Mouse (Mus musculus): ENCODE data around the gene Tardbp. TPM values are rescaled to one million over a fixed set of nuclear protein-coding genes. Genes with fewer than 3 reads are reported as not detected.
A peak's percentile ranks its signal among the peaks of the same experiment; 100 is the strongest.

Gene Tardbp
- polyA plus RNA-seq, 1 experiment from 2014 or later = 180 TPM

GRCm38 (mm10) chr4:148656691-148657258 is 30.0 kb upstream of the Tardbp start:
- Histone ChIP-seq H3K27me3 (peaks cover 13% of the 10 kb centered on the region), H3K27ac (no peak overlapping the region), H3K4me3 (replicated peaks) (no peak overlapping the region), H3K9ac (no peak overlapping the region), H3K4me1 (replicated peaks) (no peaks in the 10 kb centered on the region), H3K9me3 (replicated peaks) (no peaks in the 10 kb centered on the region), H3K4me2 (no peak overlapping the region), H3K36me3 (no peaks in the 10 kb centered on the region)
- DNase-seq (no peak), ATAC-seq (ENCODE audit: low read depth) (no peak)
- 43% methylated on average over 15 of the region's 15 CpGs for WGBS (ENCODE audit: insufficient replicate concordance)

GRCm38 (mm10) chr4:148654701-148655398 is 28.0 kb upstream of the Tardbp start:
- Histone ChIP-seq H3K27me3 (0 out of 2 replicates have a peak, but pooled peaks cover 2% of the 10 kb centered on the region), H3K36me3 (no peaks in the 10 kb centered on the region), H3K4me1 (replicated peaks) (no peaks in the 10 kb centered on the region), H3K9me3 (replicated peaks) (no peaks in the 10 kb centered on the region), H3K27ac (no peak overlapping the region), H3K4me2 (no peak overlapping the region), H3K9ac (no peak overlapping the region), H3K4me3 (replicated peaks) (no peak overlapping the region)
- WGBS (ENCODE audit: insufficient replicate concordance) = 75% methylated on average over 18 of the region's 18 CpGs
- DNase-seq = no peak
- peak; percentile 47 for ATAC-seq (ENCODE audit: low read depth)

- H3K4me3 ChIP-seq (replicated peaks) = no peak overlapping the region
- DNase-seq = no peak
- H3K36me3 ChIP-seq = no peaks in the 10 kb centered on the region
- WGBS (ENCODE audit: insufficient replicate concordance) = 64% methylated on average over 9 of the region's 9 CpGs
- H3K27me3 ChIP-seq = no peaks in the 10 kb centered on the region
- no peak for ATAC-seq (ENCODE audit: low read depth)
- H3K27ac ChIP-seq = no peak overlapping the region
- H3K9ac ChIP-seq = no peak overlapping the region
- H3K4me1 ChIP-seq (replicated peaks) = no peaks in the 10 kb centered on the region
- no peaks in the 10 kb centered on the region for H3K9me3 ChIP-seq (replicated peaks)
- H3K4me2 ChIP-seq = no peak overlapping the region
These were observed 24.2 kb upstream of the Tardbp start for GRCm38 (mm10) chr4:148651045-148651444.

DNA sequence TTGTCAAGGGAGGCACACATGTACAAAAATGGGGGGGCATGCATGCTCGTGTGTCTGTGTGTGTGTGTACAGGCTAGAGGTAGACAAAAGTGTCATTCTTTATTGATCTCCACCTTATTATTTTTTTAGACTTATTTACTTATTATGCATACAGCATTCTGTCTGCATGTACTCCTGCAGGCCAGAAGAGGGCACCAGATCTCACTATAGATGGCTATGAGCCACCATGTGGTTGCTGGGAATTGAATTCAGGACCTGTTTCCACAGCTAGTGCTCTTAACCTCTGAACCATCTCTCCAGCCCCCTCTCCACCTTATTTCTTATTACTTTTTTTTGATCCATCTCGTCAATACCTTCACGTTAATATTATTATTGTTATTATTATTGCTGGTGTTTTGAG is 22.5 kb upstream of the Tardbp start:
- 39% methylated on average over 3 of the region's 3 CpGs for WGBS (ENCODE audit: insufficient replicate concordance)
- Histone ChIP-seq H3K36me3 (no peaks in the 10 kb centered on the region), H3K4me2 (no peak overlapping the region), H3K9ac (no peak overlapping the region), H3K9me3 (replicated peaks) (no peaks in the 10 kb centered on the region), H3K27ac (no peak overlapping the region), H3K4me3 (replicated peaks) (no peak overlapping the region), H3K27me3 (no peaks in the 10 kb centered on the region), H3K4me1 (replicated peaks) (no peaks in the 10 kb centered on the region; the same call in 1 of the 2 replicates)
- DNase-seq = no peak
- no peak for ATAC-seq (ENCODE audit: low read depth)

DNA sequence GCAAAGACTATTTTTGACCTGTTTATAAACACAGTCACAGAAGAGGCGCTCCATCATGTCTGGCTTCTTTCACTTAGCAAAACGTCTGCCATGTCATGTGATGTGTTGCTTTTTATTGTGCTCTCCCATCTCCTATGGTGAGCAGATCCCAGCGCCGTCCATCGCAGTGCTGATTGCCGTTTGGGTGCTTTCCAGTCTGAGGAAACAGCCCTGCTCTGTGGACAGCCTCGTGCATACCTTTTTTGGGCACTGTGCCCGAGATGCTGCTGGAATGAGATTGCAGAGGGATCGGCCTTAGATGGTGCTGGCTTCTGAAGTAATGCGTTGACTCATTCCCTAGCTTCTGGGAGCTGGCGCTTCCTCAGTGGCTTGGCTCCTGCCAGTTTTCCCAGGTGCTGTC is 19.8 kb upstream of the Tardbp start:
- no peaks in the 10 kb centered on the region for H3K36me3 ChIP-seq
- H3K4me2 ChIP-seq = no peak overlapping the region
- DNase-seq = no peak
- no peak overlapping the region for H3K27ac ChIP-seq
- 48% methylated on average over 11 of the region's 11 CpGs for WGBS (ENCODE audit: insufficient replicate concordance)
- no peaks in the 10 kb centered on the region for H3K27me3 ChIP-seq
- no peak overlapping the region for H3K9ac ChIP-seq
- no peak for ATAC-seq (ENCODE audit: low read depth)
- peaks cover 6% of the 10 kb centered on the region for H3K4me1 ChIP-seq (replicated peaks)
- no peaks in the 10 kb centered on the region for H3K9me3 ChIP-seq (replicated peaks)
- no peak overlapping the region for H3K4me3 ChIP-seq (replicated peaks)

DNA sequence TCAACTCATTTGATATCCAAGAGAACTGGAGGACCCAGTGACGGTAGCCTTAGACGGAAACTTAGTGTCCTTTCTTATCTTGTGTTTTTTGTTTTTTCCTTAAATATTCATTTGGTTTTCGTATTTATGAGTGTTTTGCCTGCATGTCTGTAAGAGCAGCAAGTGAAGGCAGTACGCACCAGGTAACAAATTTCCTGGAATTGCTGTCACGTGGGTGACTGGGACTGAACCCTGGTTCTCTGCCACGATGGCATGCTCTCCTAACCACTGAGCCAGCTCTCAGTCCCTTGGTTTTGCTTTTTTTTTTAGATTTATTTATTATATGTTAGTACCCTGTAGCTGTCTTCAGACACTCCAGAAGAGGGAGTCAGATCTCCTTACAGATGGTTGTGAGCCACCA is 18.1 kb upstream of the Tardbp start:
- ATAC-seq (ENCODE audit: low read depth) (no peak), DNase-seq (no peak)
- Histone ChIP-seq H3K4me3 (replicated peaks) (no peak overlapping the region), H3K9ac (no peak overlapping the region), H3K27ac (no peak overlapping the region), H3K36me3 (no peaks in the 10 kb centered on the region), H3K4me1 (replicated peaks) (peaks cover 6% of the 10 kb centered on the region), H3K27me3 (no peaks in the 10 kb centered on the region), H3K4me2 (no peak overlapping the region), H3K9me3 (replicated peaks) (no peaks in the 10 kb centered on the region)
- 66% methylated on average over 6 of the region's 6 CpGs for WGBS (ENCODE audit: insufficient replicate concordance)

DNA sequence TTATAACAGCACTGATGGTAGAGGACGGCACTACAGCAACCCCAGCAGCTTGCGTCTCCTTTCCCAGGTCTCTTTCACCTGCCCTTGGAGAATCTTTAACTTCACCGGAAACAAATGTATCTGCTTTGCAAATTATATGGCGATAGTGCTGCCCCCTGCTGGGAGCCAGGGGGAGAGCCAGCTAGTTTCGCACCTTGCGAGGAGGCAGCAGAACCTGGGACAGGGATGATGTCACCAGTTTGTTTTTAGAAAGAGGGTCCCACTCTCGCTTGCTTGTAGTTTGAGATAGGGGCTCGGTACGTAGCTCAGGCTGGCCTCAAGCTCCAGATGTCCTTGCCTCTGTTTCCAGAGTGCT is 17.3 kb upstream of the Tardbp start:
- ATAC-seq (ENCODE audit: low read depth) (no peak; the same call in 1 of the 2 replicates), DNase-seq (peak; percentile 51)
- no peaks in the 10 kb centered on the region for H3K36me3 ChIP-seq
- H3K4me2 ChIP-seq = peak overlapping the region; percentile 45
- WGBS (ENCODE audit: insufficient replicate concordance) = 4% methylated on average over 9 of the region's 9 CpGs
- H3K9me3 ChIP-seq (replicated peaks) = no peaks in the 10 kb centered on the region
- peak overlapping the region; percentile 10; the same call in 1 of the 2 replicates for H3K4me3 ChIP-seq (replicated peaks)
- peaks cover 10% of the 10 kb centered on the region for H3K4me1 ChIP-seq (replicated peaks)
- no peak overlapping the region for H3K27ac ChIP-seq
- no peak overlapping the region for H3K9ac ChIP-seq
- H3K27me3 ChIP-seq = no peaks in the 10 kb centered on the region

DNA sequence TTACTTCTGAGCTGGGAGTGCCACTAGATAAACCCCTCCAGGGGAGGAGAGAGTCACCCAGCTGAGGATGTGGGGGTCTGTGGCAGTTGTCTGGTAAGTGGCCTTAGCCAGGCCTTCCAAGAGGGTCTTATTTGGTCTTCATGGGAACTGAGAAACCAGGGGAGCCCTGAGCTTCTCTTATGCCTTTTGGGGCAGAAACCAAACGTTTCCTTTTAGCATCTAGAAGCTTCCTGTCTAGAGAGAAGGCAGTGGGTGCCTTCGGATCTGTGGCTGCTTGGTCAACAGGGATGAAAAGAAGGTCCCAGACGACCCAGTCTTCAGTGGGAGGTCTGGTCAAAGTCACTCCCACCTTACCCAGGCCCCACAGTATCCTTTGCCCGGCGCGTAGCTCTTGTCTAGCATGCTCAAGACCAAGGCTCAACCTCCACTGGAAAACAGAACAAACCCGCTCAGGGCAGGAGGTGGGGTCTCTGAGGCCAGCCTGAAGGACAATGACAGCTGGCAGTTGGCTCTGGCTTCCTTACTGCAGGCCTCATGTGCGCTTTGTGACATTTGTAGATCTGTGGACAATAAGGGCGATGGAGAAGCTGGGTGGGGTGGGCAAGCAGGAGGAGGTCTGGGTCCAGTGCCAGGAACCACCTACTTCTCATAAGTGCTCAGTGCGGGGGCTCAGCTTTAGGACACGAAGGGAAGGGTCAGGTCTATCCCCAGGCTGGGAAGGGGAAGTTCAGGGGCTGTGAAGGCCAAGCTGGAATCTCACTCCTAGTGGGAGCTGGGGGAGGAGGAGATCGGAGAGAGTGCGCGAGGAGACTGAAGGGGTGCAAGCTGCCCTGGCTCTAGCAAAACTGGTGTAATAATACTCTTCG is 16.7 kb upstream of the Tardbp start, which contains the start of gene Gm572:
Gene Gm572, plus strand, starts transcription at position 27 of the 866 bp plus-strand sequence.
- Histone ChIP-seq H3K9me3 (replicated peaks) (no peaks in the 10 kb centered on the region), H3K4me1 (replicated peaks) (peaks cover 10% of the 10 kb centered on the region), H3K4me2 (peak within 1 kb of the TSS; percentile 45), H3K4me3 (replicated peaks) (peak within 1 kb of the TSS; percentile 10; the same call in 1 of the 2 replicates), H3K27me3 (no peaks in the 10 kb centered on the region), H3K36me3 (no peaks in the 10 kb centered on the region), H3K9ac (no peak within 1 kb of the TSS), H3K27ac (no peak within 1 kb of the TSS)
- DNase-seq (no peak), ATAC-seq (ENCODE audit: low read depth) (peak; percentile 22)
- 38% methylated on average over 15 of the region's 15 CpGs for WGBS (ENCODE audit: insufficient replicate concordance)

- Histone ChIP-seq H3K9me3 (replicated peaks) (no peaks in the 10 kb centered on the region), H3K36me3 (no peaks in the 10 kb centered on the region), H3K4me2 (no peak overlapping the region), H3K27ac (no peak overlapping the region), H3K4me3 (replicated peaks) (no peak overlapping the region), H3K4me1 (replicated peaks) (peaks cover 15% of the 10 kb centered on the region), H3K27me3 (no peaks in the 10 kb centered on the region), H3K9ac (no peak overlapping the region)
- ATAC-seq (ENCODE audit: low read depth) = 0 out of 2 replicates have a peak, but pooled peaks have one; percentile 24
- DNase-seq = no peak
- 70% methylated on average over 5 of the region's 5 CpGs for WGBS (ENCODE audit: insufficient replicate concordance)
These were observed 14.3 kb upstream of the Tardbp start for GRCm38 (mm10) chr4:148641121-148641520.

DNA sequence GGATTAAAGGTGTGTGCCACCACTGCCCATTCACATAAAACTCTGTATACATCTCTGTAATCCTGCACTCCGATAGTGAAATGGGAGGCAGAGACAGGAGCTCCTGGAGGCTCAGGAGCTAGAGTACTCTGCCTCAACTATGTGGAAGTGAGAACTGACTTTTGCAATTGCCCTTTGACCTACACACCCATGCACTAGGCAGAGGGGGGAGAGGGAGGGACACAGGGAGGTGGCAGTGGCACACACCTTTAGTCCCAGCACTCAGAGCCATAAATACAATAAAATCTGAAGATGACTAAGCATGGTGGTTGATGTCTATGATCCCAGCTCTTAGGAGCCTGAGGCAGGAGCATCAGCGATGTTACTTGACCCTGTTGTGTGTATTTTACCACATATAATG is 12.6 kb upstream of the Tardbp start:
- no peak for DNase-seq
- Histone ChIP-seq H3K27ac (no peak overlapping the region), H3K9ac (no peak overlapping the region), H3K4me2 (no peak overlapping the region), H3K4me1 (replicated peaks) (peaks cover 15% of the 10 kb centered on the region), H3K27me3 (no peaks in the 10 kb centered on the region), H3K4me3 (replicated peaks) (no peak overlapping the region), H3K9me3 (replicated peaks) (no peaks in the 10 kb centered on the region), H3K36me3 (no peaks in the 10 kb centered on the region)
- 58% methylated on average over 2 of the region's 2 CpGs for WGBS (ENCODE audit: insufficient replicate concordance)
- ATAC-seq (ENCODE audit: low read depth) = no peak

DNA sequence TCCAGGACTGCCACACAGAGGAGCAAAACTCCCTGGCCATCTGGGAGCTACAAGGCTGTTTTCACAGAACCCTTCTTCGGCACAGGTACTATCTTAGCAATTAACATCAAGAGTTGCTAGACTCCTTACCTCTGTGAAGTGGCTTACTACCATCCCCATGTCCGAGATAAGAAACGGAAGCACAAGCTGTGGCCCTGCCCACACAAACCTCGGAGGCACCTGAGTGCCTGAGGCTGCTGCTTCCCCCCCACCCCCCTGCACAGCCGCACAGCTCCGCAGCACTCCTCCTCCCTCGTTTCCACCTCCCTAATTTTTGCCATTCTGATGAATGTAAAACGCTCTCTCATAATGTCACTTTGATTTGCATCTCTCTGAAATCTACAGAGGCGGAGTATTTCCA is 11.5 kb upstream of the Tardbp start:
- no peak for DNase-seq
- Histone ChIP-seq H3K4me3 (replicated peaks) (no peak overlapping the region), H3K4me2 (no peak overlapping the region), H3K36me3 (no peaks in the 10 kb centered on the region), H3K9me3 (replicated peaks) (no peaks in the 10 kb centered on the region), H3K4me1 (replicated peaks) (peaks cover 13% of the 10 kb centered on the region), H3K9ac (no peak overlapping the region), H3K27ac (no peak overlapping the region), H3K27me3 (no peaks in the 10 kb centered on the region)
- ATAC-seq (ENCODE audit: low read depth) = no peak
- WGBS (ENCODE audit: insufficient replicate concordance) = 23% methylated on average over 9 of the region's 9 CpGs

All from liver, embryonic 13.5 days (tissue).